Mouse (Mus musculus) ES-Bruce4 (cell line): Measurements from ENCODE around the gene Efcab5.

Experiments
- CTCF ChIP-seq: IDR thresholded peaks from one replicate; pipeline ENCODE4 v1.8.1; 2011; ENCODE audit warnings: low read depth, low read length
- EP300 ChIP-seq: IDR thresholded peaks from 2 replicates; pipeline ENCODE4 v1.6.1; 2011; ENCODE audit warnings: low read depth, low read length; ENCODE audit not compliant: insufficient read depth
- POLR2A ChIP-seq: IDR thresholded peaks from one replicate; pipeline ENCODE4 v1.8.1; 2011; ENCODE audit warnings: low read length; ENCODE audit not compliant: insufficient read depth

DNA sequence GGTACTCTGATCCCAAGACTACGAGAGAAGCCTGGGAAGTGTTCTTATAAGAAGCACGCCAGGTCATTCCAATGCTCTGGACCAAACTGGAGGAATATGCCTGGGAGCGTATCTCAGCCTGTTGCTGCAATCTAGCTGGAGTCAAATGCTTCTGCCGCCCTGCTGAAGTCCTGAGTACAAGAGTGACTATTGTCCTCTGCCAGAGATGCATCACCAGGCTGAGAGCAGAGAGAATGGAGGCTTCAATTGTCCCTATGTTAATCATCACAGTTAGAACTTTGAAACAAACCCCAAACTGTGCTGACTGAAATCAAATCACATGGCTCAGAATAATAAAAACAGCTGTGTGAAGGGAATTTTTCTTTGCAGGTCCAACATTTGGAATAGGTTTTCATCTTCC lies 15.0 kb downstream of the Efcab5 start:
- TF ChIP-seq CTCF (no peak), POLR2A (no peak), EP300 (no peak)
